Mouse (Mus musculus) embryonic facial prominence, embryonic 10.5 days (tissue): ENCODE results near the gene Klhdc8a. TPM values are rescaled to one million over a fixed set of nuclear protein-coding genes. Genes with fewer than 3 reads are reported as not detected.
"Not testable (repeated sequence)": the region's sequence is repeated elsewhere in the genome, so short reads cannot be mapped to it uniquely, and the experiment has no call there.

Experiments used
- DNase-seq: peaks from one replicate; pipeline ENCODE4 v3.0.0-alpha.2; 2017; ENCODE audit warnings: low spot score
- H3K27ac ChIP-seq: fragments of 300-500 bp; sonication (generic); replicated peaks from 2 replicates; pipeline ENCODE4 v1.5.1; 2016; ENCODE audit warnings: mild to moderate bottlenecking
- H3K27me3 ChIP-seq: fragments of 300-500 bp; sonication (generic); replicated peaks from 2 replicates; pipeline ENCODE4 v1.6.1; 2016; ENCODE audit warnings: low read depth, mild to moderate bottlenecking; ENCODE audit not compliant: poor library complexity, severe bottlenecking
- H3K36me3 ChIP-seq: fragments of 300-500 bp; sonication (generic); replicated peaks from 2 replicates; pipeline ENCODE4 v1.6.1; 2016; ENCODE audit warnings: mild to moderate bottlenecking, moderate library complexity
- H3K4me1 ChIP-seq: fragments of 300-500 bp; sonication (generic); 2 replicates; pipeline ENCODE4 v1.6.1; 2016
- H3K4me3 ChIP-seq: fragments of 300-500 bp; sonication (generic); 2 replicates; pipeline ENCODE4 v1.5.1; 2016; ENCODE audit warnings: mild to moderate bottlenecking, moderate library complexity
- H3K9me3 ChIP-seq: fragments of 300-500 bp; sonication (generic); 2 replicates; pipeline ENCODE4 v1.6.1; 2016; ENCODE audit warnings: mild to moderate bottlenecking
- WGBS: fragments of 180-500 bp; shearing (Covaris S2); methylation state at CpG from one replicate; pipeline ENCODE4 v1.1.7; 2016; 5-methylcytosine and 5-hydroxymethylcytosine counted together
- polyA plus RNA-seq: library from polyadenylated mRNA; unstranded; fragments of >200 nt; fragmentation: Nextera tagmentation; extraction: Ambion mirVana; gene quantifications from 2 replicates; pipeline ENCODE4 v1.2.1, GENCODE M21; 2016

Gene Klhdc8a
- polyA plus RNA-seq, 1 experiment from 2014 or later, result 0.46 TPM

- 54% methylated on average over 5 of the region's 5 CpGs for whole genome bisulfite sequencing
- Histone ChIP-seq H3K36me3 (no peaks in the 10 kb centered on the region), H3K4me1 (peaks cover 22% of the 10 kb centered on the region), H3K27me3 (no peaks in the 10 kb centered on the region), H3K9me3 (no peaks in the 10 kb centered on the region), H3K4me3 (no peak overlapping the region), H3K27ac (no peak overlapping the region)
- DNase-seq, result no peak
These were observed 43.5 kb downstream of the Klhdc8a start for GRCm38 (mm10) chr1:132341731-132342501.

DNA sequence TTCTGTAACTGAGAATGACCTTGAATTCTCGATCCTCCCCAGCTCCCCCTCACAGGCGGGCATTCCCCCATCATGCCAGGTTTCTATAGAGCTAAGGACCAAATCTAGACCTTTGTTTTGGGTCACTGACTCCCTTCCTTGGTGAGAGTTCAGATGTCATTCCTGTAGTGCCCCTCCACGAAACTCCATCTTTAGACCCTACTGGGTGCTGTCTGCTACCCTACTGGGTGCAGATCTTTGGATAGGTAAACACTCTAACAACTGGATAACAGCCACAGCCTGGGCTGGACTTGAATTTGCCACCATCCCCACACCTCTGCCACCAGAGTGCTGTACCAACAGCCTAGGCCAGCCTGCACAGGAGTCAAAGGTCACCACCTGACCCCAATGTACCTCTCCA lies 44.1 kb downstream of the Klhdc8a start:
- Histone ChIP-seq H3K4me3 (no peak overlapping the region), H3K27ac (no peak overlapping the region), H3K9me3 (no peaks in the 10 kb centered on the region), H3K4me1 (peaks cover 16% of the 10 kb centered on the region), H3K36me3 (no peaks in the 10 kb centered on the region), H3K27me3 (no peaks in the 10 kb centered on the region)
- DNase-seq, result no peak
- 61% methylated on average over 3 of the region's 3 CpGs for WGBS

DNA sequence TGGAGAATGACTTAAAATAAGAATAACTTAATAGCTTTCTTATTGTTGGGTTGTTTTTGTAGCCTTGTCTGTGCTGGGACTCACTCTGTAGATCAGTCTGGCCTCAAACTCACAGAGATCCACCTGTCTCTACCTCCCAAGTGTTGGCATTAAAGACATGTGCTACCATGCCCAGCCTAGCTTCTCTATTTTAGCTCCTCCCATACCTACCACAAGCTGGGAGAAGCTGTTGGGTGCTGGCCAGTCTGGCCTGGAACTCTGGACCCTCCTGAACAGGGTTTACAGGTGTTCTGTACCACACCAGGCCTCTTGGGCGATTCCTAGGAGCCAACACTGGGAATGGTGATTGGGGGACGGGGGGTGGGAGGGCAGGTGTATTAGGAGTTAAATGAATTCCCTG lies 44.8 kb downstream of the Klhdc8a start:
- Histone ChIP-seq H3K27me3 (no peaks in the 10 kb centered on the region), H3K36me3 (no peaks in the 10 kb centered on the region), H3K4me1 (peaks cover 9% of the 10 kb centered on the region; the same call in 1 of the 2 replicates), H3K9me3 (no peaks in the 10 kb centered on the region), H3K27ac (no peak overlapping the region), H3K4me3 (no peak overlapping the region)
- WGBS, result 87% methylated on average over 2 of the region's 2 CpGs
- DNase-seq, result no peak

GRCm38 (mm10) chr1:132343656-132344055 lies 45.2 kb downstream of the Klhdc8a start:
- Histone ChIP-seq H3K4me1 (0 out of 2 replicates have a peak, but pooled peaks cover 6% of the 10 kb centered on the region), H3K27me3 (no peaks in the 10 kb centered on the region), H3K9me3 (no peaks in the 10 kb centered on the region), H3K36me3 (no peaks in the 10 kb centered on the region), H3K27ac (no peak overlapping the region), H3K4me3 (no peak overlapping the region)
- WGBS, result 84% methylated on average over 1 of the region's 1 CpGs
- no peak for DNase-seq

- no peaks in the 10 kb centered on the region for H3K27me3 ChIP-seq
- H3K27ac ChIP-seq, result peak overlapping the region; percentile 36; the same call in 1 of the 2 replicates
- WGBS, result 83% methylated on average over 4 of the region's 4 CpGs
These were observed 47.1 kb downstream of the Klhdc8a start for GRCm38 (mm10) chr1:132345514-132345913.

DNA sequence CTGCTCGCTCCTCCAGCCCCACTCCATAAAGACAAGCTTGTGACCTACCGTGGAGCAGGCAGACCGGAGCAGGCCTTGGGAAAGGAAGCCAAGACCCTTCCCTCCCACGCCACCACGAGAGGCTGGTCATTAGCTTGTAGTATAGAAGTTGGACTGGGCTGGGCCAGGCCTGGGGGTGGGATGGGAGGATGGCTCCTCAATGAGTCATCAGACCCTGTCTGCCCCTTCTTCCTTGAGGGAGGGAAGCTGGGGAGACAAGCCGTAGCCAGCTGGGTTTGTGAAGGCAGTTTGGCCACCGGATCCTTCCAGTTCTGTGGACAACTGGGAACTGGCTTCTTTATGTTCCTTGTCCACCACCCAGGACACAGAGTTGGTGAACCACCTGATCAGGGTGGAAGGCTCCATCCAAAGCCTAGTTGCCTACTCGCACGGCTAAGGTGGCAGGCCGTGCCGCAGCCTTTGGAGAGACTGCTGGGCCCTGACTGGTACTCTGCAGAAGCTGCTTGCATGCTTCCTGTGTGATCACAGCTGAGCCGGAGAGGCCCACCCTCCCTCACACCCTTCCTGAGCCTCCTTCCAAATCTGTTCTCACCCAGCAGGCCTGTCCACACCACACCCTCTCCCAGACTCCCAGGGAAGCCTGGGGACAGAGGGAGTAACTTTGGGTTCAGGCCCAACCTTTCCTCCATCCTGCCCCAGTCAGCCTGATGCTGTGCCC lies 47.9 kb downstream of the Klhdc8a start:
- Histone ChIP-seq H3K4me3 (no peak overlapping the region), H3K27ac (peak overlapping the region; percentile 36; the same call in 1 of the 2 replicates)

More at GRCm38 (mm10) chr1:132345514-132345913, 47.1 kb downstream of the Klhdc8a start:
- no peak for DNase-seq
- H3K9me3 ChIP-seq, result no peaks in the 10 kb centered on the region; the same call in 1 of the 2 replicates
- no peak overlapping the region for H3K4me3 ChIP-seq
- H3K4me1 ChIP-seq, result 0 out of 2 replicates have a peak, but pooled peaks cover 6% of the 10 kb centered on the region
- no peaks in the 10 kb centered on the region for H3K36me3 ChIP-seq

DNA sequence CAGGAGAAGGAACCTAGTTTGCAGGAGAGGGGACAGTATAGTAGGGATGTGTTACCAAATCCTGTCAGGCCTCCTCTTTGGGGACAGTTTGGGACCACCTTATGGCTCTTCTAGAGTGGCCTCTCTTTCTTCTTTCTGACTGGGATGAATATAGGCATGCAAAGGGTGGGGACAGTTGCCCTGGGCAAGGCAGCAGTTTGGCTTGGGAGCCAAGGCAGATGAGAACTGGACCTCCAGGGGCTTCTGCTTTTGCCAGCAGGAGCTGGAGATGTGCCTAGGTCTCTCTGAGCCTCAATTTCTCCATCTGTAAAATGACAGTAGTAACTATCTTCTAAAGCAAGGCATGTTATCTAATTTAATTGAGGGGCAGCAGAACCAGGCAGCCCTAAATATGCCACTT lies 48.5 kb downstream of the Klhdc8a start:
- Histone ChIP-seq H3K4me1 (0 out of 2 replicates have a peak, but pooled peaks cover 4% of the 10 kb centered on the region), H3K27me3 (no peaks in the 10 kb centered on the region), H3K4me3 (no peak overlapping the region), H3K36me3 (no peaks in the 10 kb centered on the region), H3K9me3 (peaks cover 4% of the 10 kb centered on the region), H3K27ac (no peak overlapping the region)
- no peak for DNase-seq

More for the DNA sequence above, 47.9 kb downstream of the Klhdc8a start:
- no peak for DNase-seq
- H3K36me3 ChIP-seq, result no peaks in the 10 kb centered on the region
- peaks cover 4% of the 10 kb centered on the region for H3K9me3 ChIP-seq
- 0 out of 2 replicates have a peak, but pooled peaks cover 6% of the 10 kb centered on the region for H3K4me1 ChIP-seq
- WGBS, result 88% methylated on average over 12 of the region's 12 CpGs
- H3K27me3 ChIP-seq, result no peaks in the 10 kb centered on the region

DNA sequence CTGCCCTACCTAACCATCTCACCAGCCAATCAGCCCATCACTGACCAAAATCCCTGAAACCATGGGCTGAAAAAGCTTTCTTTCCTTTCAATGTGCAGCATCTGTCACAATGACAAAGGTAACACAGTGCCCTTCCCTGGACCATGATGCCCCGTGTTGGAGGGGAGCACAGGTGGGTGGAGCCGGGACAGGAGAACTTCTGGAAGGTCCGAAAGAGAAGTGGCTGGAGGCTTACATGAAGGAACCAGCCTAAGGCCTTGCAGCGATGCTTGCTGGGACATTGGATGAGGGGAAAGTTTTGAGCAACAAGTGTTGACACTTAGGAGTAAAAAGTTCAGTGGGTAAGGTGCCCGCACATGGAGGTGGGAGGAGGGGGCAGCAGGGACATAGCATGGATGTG lies 50.0 kb downstream of the Klhdc8a start:
- Histone ChIP-seq H3K9me3 (peaks cover 4% of the 10 kb centered on the region), H3K4me3 (no peak overlapping the region), H3K36me3 (no peaks in the 10 kb centered on the region), H3K27ac (no peak overlapping the region), H3K4me1 (0 out of 2 replicates have a peak, but pooled peaks cover 3% of the 10 kb centered on the region), H3K27me3 (no peaks in the 10 kb centered on the region)
- DNase-seq, result no peak
- WGBS, result 84% methylated on average over 5 of the region's 5 CpGs

DNA sequence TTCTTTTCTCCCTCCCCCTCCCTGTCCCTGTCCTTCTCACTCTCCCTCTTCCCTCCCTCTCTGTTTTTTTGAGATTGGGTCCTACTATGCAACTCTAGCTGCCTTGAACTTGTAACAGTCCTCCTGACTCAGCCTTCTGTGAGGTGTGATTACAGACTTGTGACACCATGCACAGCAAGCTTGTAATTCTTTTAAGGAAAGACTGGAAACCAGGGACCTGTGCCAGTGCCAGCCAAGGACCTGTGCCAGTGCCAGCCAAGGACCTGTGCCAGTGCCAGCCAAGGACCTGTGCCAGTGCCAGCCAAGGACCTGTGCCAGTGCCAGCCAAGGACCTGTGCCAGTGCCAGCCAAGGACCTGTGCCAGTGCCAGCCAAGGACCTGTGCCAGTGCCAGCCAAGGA lies 50.6 kb downstream of the Klhdc8a start:
- not testable (repeated sequence) for H3K4me1 ChIP-seq, H3K27ac ChIP-seq, H3K27me3 ChIP-seq, H3K9me3 ChIP-seq, H3K36me3 ChIP-seq, DNase-seq, H3K4me3 ChIP-seq

- WGBS, result 94% methylated on average over 3 of the region's 3 CpGs
These were observed 51.2 kb downstream of the Klhdc8a start for GRCm38 (mm10) chr1:132349601-132350000.

GRCm38 (mm10) chr1:132351058-132351457 lies 52.6 kb downstream of the Klhdc8a start:
- peaks cover 26% of the 10 kb centered on the region for H3K4me1 ChIP-seq
- no peaks in the 10 kb centered on the region for H3K27me3 ChIP-seq
- no peak for DNase-seq
- 95% methylated on average over 4 of the region's 4 CpGs for WGBS
- H3K36me3 ChIP-seq, result 0 out of 2 replicates have a peak, but pooled peaks cover under 1% of the 10 kb centered on the region
- no peak overlapping the region for H3K27ac ChIP-seq
- H3K9me3 ChIP-seq, result peaks cover 4% of the 10 kb centered on the region
- H3K4me3 ChIP-seq, result no peak overlapping the region

More at GRCm38 (mm10) chr1:132349601-132350000, 51.2 kb downstream of the Klhdc8a start:
- not testable (repeated sequence) for DNase-seq, H3K9me3 ChIP-seq, H3K27me3 ChIP-seq, H3K4me3 ChIP-seq, H3K36me3 ChIP-seq, H3K27ac ChIP-seq
- peaks cover 14% of the 10 kb centered on the region for H3K4me1 ChIP-seq

DNA sequence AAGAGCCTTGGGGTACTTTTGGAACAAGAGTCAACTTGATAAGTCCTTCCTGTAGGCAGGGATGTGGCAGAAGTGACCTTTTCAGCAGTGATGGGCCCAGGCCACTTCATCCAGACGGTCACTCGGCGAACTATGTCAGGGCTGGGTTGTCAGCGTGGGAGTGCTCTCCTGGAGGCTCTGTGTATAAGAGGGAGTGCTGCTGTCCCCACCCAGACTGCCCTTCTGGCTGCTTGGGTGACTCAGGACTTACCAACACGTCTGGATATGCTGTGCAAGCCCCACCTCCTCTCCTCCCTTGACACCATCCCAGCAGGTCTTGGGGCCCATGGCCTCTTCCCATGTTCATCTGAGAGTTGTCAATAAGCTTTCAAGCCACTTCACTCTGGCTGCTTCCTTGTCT lies 55.0 kb downstream of the Klhdc8a start:
- 72% methylated on average over 5 of the region's 5 CpGs for WGBS
- DNase-seq, result no peak
- Histone ChIP-seq H3K9me3 (peaks cover 4% of the 10 kb centered on the region), H3K27ac (no peak overlapping the region), H3K4me1 (peaks cover 26% of the 10 kb centered on the region), H3K36me3 (peaks cover 23% of the 10 kb centered on the region), H3K27me3 (no peaks in the 10 kb centered on the region), H3K4me3 (no peak overlapping the region)
